Mouse (Mus musculus): ENCODE measurements at regions not wholly inside any gene's neighbourhood (a gene's known extent, or its start where the extent isn't known, plus 50 kb on each side); places are given as distances from the start of the nearest gene placed in this dataset.
A peak's percentile ranks its signal among the peaks of the same experiment; 100 is the strongest.

GRCm38 (mm10) chr2:51376597-51376996 lies 227.7 kb upstream of the Rnd3 start:
- TF ChIP-seq CTCF (IDR thresholded peaks at IDR 0.05; ENCODE audit: borderline replicate concordance, extremely low read depth, insufficient read depth, insufficient read length): no peak
- no peak for DNase-seq (ENCODE audit: low read depth)

- TF ChIP-seq CTCF (IDR thresholded peaks at IDR 0.05; ENCODE audit: borderline replicate concordance, extremely low read depth, insufficient read depth, insufficient read length) (no peak), POLR2A (IDR thresholded peaks at IDR 0.05; ENCODE audit: borderline replicate concordance, extremely low read depth, insufficient read depth, insufficient read length, poor library complexity, severe bottlenecking) (no peak)
- DNase-seq (ENCODE audit: low read depth): no peak
These were observed 225.7 kb upstream of the Rnd3 start for GRCm38 (mm10) chr2:51374636-51375035.

GRCm38 (mm10) chr2:51372771-51373170 lies 223.9 kb upstream of the Rnd3 start:
- TF ChIP-seq POLR2A (IDR thresholded peaks at IDR 0.05; ENCODE audit: borderline replicate concordance, extremely low read depth, insufficient read depth, insufficient read length, poor library complexity, severe bottlenecking) (no peak), CTCF (IDR thresholded peaks at IDR 0.05; ENCODE audit: borderline replicate concordance, extremely low read depth, insufficient read depth, insufficient read length) (no peak)
- DNase-seq (ENCODE audit: low read depth): no peak

- DNase-seq (ENCODE audit: low read depth): no peak
- TF ChIP-seq POLR2A (IDR thresholded peaks at IDR 0.05; ENCODE audit: borderline replicate concordance, extremely low read depth, insufficient read depth, insufficient read length, poor library complexity, severe bottlenecking): no peak
- TF ChIP-seq CTCF (IDR thresholded peaks at IDR 0.05; ENCODE audit: borderline replicate concordance, extremely low read depth, insufficient read depth, insufficient read length): no peak
These were observed 214.1 kb upstream of the Rnd3 start for GRCm38 (mm10) chr2:51362825-51363616.

- TF ChIP-seq POLR2A (IDR thresholded peaks at IDR 0.05; ENCODE audit: borderline replicate concordance, extremely low read depth, insufficient read depth, insufficient read length, poor library complexity, severe bottlenecking): no peak
- no peak for TF ChIP-seq CTCF (IDR thresholded peaks at IDR 0.05; ENCODE audit: borderline replicate concordance, extremely low read depth, insufficient read depth, insufficient read length)
These were observed 206.4 kb upstream of the Rnd3 start for GRCm38 (mm10) chr2:51355281-51355680.

GRCm38 (mm10) chr2:51354800-51355199 lies 205.9 kb upstream of the Rnd3 start:
- TF ChIP-seq CTCF (IDR thresholded peaks at IDR 0.05; ENCODE audit: borderline replicate concordance, extremely low read depth, insufficient read depth, insufficient read length): no peak
- no peak for TF ChIP-seq POLR2A (IDR thresholded peaks at IDR 0.05; ENCODE audit: borderline replicate concordance, extremely low read depth, insufficient read depth, insufficient read length, poor library complexity, severe bottlenecking)
- DNase-seq (ENCODE audit: low read depth): no peak

More at GRCm38 (mm10) chr2:51355281-51355680, 206.4 kb upstream of the Rnd3 start:
- no peak for DNase-seq (ENCODE audit: low read depth)

- peak; percentile 27 for DNase-seq (ENCODE audit: low read depth)
These were observed 200.7 kb upstream of the Rnd3 start for GRCm38 (mm10) chr2:51349614-51350013.

GRCm38 (mm10) chr2:51348774-51349173 lies 199.9 kb upstream of the Rnd3 start:
- TF ChIP-seq POLR2A (IDR thresholded peaks at IDR 0.05; ENCODE audit: borderline replicate concordance, extremely low read depth, insufficient read depth, insufficient read length, poor library complexity, severe bottlenecking): no peak
- no peak for TF ChIP-seq CTCF (IDR thresholded peaks at IDR 0.05; ENCODE audit: borderline replicate concordance, extremely low read depth, insufficient read depth, insufficient read length)
- no peak for DNase-seq (ENCODE audit: low read depth)

More at GRCm38 (mm10) chr2:51349614-51350013, 200.7 kb upstream of the Rnd3 start:
- no peak for TF ChIP-seq POLR2A (IDR thresholded peaks at IDR 0.05; ENCODE audit: borderline replicate concordance, extremely low read depth, insufficient read depth, insufficient read length, poor library complexity, severe bottlenecking)
- no peak for TF ChIP-seq CTCF (IDR thresholded peaks at IDR 0.05; ENCODE audit: borderline replicate concordance, extremely low read depth, insufficient read depth, insufficient read length)

GRCm38 (mm10) chr2:51347086-51347485 lies 198.2 kb upstream of the Rnd3 start:
- no peak for TF ChIP-seq POLR2A (IDR thresholded peaks at IDR 0.05; ENCODE audit: borderline replicate concordance, extremely low read depth, insufficient read depth, insufficient read length, poor library complexity, severe bottlenecking)
- no peak for TF ChIP-seq CTCF (IDR thresholded peaks at IDR 0.05; ENCODE audit: borderline replicate concordance, extremely low read depth, insufficient read depth, insufficient read length)
- DNase-seq (ENCODE audit: low read depth): no peak

- TF ChIP-seq POLR2A (IDR thresholded peaks at IDR 0.05; ENCODE audit: borderline replicate concordance, extremely low read depth, insufficient read depth, insufficient read length, poor library complexity, severe bottlenecking): no peak
- TF ChIP-seq CTCF (IDR thresholded peaks at IDR 0.05; ENCODE audit: borderline replicate concordance, extremely low read depth, insufficient read depth, insufficient read length): no peak
- no peak for DNase-seq (ENCODE audit: low read depth)
These were observed 193.5 kb upstream of the Rnd3 start for GRCm38 (mm10) chr2:51342421-51342820.

GRCm38 (mm10) chr2:51334437-51334836 lies 185.5 kb upstream of the Rnd3 start:
- DNase-seq (ENCODE audit: low read depth): peak; percentile 70
- no peak for TF ChIP-seq CTCF (IDR thresholded peaks at IDR 0.05; ENCODE audit: borderline replicate concordance, extremely low read depth, insufficient read depth, insufficient read length)
- TF ChIP-seq POLR2A (IDR thresholded peaks at IDR 0.05; ENCODE audit: borderline replicate concordance, extremely low read depth, insufficient read depth, insufficient read length, poor library complexity, severe bottlenecking): no peak

GRCm38 (mm10) chr2:51327081-51327480 lies 178.2 kb upstream of the Rnd3 start:
- DNase-seq (ENCODE audit: low read depth): peak; percentile 52
- TF ChIP-seq POLR2A (IDR thresholded peaks at IDR 0.05; ENCODE audit: borderline replicate concordance, extremely low read depth, insufficient read depth, insufficient read length, poor library complexity, severe bottlenecking): no peak
- no peak for TF ChIP-seq CTCF (IDR thresholded peaks at IDR 0.05; ENCODE audit: borderline replicate concordance, extremely low read depth, insufficient read depth, insufficient read length)
